Mouse (Mus musculus) G1E-ER4 (cell line): ENCODE results near the gene Mterf1b. TPM values are rescaled to one million over a fixed set of nuclear protein-coding genes. Genes with fewer than 3 reads are reported as not detected.
"Not testable (repeated sequence)": the region's sequence is repeated elsewhere in the genome, so short reads cannot be mapped to it uniquely, and the experiment has no call there.

Source experiments
- GATA1 ChIP-seq: IDR thresholded peaks from one replicate; pipeline ENCODE4 v1.8.0; 2012; ENCODE audit warnings: low read length, inconsistent platforms
- polyA plus RNA-seq: library from polyadenylated mRNA; stranded (reverse); fragments of >175 nt; gene quantifications from 2 replicates; pipeline ENCODE4 v1.2.3, GENCODE M21; 2012

The Mterf1b gene
- 0.08 TPM in 1 of 2 replicates, not detected in the other for polyA plus RNA-seq

DNA sequence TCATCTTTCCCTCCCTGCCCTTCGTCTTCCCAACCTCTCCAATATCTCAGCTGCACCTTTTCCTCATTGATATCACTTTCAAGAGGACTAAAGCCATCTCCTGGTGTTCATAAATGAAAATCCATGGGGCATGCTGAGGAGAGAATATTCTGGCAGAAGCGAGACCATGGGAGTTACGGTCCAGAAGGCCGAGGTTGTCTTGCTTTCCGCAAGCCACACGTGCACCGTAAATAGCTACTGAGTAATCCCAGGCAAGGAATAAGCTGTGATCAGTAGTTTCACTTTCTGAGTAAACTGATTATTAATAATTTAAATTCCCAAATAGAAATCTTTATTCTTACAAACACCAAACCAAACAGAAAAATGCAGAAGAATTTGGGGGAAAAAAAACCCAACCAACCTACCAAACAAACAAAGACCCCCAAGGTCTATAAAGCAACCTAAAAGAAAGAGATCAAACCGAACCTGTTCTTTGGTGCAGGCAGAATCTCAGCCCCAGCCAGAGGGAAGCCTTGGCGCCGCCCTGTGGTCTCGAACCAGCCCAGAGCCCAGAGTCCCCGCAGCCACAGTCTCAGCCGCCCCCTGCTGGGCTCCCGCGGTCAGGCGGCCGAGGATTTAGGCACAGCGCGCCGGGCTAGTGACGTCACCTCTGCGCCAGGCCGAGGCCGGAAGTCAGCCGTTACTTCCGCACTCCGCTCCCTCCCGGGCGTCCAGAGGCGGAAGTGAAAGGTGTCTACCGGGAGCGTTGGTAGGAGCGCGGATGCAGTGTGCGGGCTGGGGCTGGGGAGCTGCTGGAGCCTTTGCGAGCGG is at the start of gene Mterf1b:
Mterf1b (plus strand) TSS at position 697 of the 810 bp plus-strand sequence.
- not testable (repeated sequence) for TF ChIP-seq GATA1

DNA sequence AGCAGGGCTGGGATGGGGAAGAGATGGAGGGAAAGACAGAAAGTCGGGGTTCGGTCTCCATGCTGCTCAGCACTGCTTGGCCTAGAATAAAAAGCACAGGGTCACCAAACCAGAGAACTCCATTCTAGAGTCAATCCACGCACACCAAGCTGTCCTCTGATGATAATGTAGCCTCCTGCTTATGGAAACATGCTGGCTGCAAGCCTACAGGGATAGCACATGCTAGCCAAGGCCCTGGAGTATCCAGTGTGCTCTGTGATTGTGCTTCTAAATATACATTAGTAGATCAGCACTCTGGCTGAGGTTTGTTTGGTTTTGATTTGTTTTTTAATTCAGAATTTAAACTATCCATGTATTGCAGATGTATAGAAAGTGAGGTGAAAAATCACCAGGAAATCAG is 30.6 kb upstream of the Mterf1b start:
- no peak for TF ChIP-seq GATA1

DNA sequence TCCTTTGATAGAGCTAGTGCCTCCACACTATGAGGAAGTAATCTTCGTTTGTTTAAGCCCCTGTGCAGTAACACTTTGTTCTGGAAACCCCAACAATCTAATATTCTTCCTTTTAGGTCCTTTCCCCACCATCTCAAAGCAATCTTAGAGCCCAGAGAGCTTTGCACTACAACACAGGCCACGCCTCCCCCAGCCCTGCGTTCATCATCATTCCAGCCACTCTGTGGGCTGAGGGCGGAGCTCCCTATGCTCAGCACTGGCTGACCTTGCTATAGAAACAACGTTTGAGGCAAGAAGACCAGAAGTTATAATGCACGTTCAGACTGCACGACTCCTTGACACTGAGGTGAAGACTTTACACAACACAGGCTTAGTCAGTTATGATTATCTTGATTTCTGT is 29.7 kb upstream of the Mterf1b start:
- no peak for TF ChIP-seq GATA1

DNA sequence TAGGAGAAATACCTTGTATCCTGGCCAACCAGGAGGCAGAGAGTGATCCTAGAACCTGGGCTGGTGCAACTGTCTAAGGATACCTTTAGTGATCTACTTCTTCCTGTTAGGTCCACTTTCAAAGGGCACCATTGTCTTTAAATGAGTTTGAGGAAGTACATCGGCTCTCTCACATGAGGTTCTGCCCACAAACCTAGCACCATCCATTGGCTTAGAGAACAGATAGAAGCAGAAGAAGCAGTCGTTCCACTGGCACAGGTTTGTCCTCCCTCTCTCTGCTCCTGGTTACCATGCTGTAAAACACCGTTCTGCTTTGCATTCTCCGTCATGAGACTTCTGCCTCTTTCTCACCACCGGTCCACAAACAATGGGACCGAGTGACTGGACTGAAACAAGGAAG is 12.8 kb upstream of the Mterf1b start:
- no peak for TF ChIP-seq GATA1

DNA sequence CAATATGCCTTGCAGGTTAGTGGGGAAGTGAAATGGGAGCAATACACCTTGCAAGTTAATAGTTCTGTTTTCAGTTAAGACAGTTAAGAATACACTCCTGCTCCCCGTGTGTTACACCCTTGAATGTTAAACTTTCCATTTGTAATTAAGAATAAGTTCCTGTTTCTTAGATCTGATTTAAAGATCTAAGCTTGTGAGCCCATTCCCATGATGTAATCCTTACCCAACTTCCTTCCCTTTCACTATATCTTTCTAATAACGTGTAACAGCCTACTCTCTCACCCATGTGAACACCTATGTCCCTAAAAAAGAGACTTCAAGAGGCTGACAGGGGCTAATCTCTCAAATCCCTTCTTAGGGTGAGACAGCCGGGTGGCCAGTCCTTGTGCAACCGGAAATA is 5.4 kb upstream of the Mterf1b start:
- no peak for TF ChIP-seq GATA1

DNA sequence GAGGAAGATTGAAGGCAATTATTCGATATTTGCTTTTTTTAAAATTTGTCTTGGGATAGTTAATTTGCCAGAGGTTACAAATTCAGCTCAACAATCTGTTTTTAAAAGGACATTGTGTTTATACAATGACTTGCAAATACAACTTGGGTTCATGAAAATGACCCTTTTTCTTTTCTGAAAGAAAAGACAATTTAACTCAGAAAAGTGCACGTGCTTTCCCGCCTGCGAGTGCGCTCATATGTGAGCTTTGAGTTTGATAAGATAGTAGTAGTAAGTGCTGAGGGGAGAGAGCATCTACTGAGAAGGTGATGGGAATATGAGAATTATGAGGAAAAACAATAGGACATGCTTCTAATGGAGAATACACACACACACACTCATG is 1.1 kb downstream of the Mterf1b start:
- TF ChIP-seq GATA1: no peak

DNA sequence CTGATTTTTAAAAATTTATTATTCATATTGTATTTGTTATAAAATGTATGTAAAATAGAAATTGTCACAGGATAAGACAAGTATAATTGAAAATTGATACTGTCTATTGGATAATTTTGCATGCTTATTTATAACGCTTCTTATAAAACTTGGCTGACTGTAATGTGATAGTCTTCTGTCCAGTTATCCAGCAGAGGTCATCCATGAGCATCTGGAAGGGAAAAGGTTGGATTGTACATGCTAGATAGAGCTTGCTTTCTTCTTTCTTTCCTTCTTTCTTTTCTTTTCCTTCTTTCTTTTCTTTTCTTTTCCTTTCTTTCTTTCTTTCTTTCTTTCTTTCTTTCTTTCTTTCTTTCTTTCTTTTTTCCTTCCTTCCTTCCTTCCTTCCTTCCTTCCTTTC is 2.0 kb downstream of the Mterf1b start:
- no peak for TF ChIP-seq GATA1

DNA sequence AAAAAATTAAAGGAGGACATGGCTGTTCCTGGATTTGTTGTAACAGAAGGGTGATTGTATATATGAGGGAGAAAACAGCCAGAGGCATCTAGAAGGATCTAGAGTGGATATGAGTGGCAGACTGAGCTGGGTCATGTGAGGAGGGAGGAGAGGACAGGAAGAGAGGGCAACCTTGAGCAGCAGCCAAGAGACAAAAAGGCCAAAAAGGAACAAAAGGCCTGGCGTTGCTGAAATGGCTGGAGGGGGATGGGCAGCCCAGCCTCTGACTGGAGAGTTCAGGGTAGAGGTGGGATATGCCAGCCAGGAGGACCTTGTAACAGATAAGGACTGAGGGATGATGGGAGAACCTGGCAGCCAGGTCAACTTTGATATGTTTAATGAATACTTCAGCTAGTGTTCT is 2.9 kb downstream of the Mterf1b start:
- TF ChIP-seq GATA1: no peak

DNA sequence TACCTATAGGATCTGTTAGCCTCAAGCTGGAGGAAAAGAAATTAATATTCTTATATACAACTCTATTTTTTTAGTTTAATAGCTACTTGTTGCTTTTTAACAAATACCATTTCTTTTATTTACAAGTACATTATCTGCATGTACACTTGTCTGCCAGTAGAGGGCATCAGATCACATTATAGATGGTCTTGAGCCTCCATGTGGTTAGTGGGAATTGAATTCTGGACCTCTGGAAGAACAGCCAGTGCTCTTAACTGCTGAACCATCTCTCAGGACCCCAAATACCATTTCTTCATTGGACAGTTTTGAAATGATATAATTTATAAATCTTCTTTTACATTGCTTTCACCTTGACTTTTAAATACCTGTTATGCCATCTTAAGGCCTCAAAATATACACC is 9.2 kb downstream of the Mterf1b start:
- no peak for TF ChIP-seq GATA1

DNA sequence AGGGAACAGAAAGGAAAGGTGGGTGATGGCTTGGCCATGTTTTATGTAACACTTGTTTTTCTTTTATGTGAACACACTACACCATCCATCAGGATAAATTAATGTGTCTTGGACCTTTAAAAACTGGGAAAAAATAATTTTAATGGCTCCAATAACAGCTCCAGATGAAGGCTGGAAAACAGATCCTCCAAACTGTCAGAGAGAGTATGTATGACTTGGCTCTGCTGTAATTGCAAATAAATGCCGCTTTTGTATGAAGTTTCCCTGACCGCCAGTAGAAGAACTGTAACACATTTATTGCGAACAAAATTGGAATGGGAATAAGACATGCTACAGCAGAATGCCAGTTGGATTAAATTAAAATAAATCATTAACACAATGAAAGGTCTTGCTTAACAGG is 29.1 kb downstream of the Mterf1b start:
- TF ChIP-seq GATA1: no peak

DNA sequence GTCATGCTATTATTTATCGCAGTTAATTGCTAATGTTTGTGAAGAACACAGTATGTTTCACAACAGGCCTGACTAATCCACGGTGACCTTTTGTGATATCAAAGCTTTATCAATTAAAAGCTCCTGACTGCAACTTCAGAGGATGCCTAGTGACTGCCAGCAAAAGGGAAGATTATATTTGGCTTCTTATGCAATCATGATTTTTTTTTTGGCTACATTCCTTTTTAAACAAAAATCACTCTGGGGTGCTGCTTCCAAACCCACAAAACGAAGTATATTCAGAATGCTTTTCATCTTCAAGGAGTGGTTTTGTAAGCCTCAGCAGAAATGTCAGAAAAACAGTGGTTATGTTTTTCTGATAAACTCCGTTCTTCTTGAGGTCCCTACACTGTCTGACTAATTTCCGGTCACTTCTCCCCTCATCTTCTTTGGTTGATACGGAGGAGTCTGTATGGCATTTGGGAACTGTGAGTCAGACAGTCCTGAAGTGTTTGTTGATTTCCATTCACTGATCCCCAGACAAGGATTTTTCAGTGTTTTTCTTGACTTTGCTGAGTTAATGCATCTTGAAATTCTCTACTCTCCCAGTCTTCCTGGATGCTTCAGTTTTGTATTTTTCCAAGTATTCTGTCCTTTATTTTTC is 29.9 kb downstream of the Mterf1b start:
- TF ChIP-seq GATA1: no peak

DNA sequence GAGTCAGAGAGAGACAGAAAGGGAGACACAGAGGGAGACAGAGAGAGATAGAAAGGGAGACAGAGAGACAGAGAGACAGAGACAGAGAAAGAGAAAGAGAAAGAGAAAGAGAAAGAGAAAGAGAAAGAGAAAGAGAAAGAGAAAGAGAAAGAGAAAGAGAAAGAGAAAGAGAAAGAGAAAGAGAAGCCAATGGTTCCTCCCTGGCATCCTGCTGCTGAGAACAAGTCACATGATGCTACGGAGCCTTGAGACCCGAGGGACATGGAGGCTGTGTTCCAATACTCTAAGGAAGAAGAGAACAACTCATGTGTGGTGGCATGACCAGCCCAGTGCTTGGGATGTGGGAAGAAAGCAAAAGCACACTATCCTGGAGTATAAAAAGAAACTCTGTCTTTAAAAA is 40.0 kb downstream of the Mterf1b start:
- TF ChIP-seq GATA1: no peak

DNA sequence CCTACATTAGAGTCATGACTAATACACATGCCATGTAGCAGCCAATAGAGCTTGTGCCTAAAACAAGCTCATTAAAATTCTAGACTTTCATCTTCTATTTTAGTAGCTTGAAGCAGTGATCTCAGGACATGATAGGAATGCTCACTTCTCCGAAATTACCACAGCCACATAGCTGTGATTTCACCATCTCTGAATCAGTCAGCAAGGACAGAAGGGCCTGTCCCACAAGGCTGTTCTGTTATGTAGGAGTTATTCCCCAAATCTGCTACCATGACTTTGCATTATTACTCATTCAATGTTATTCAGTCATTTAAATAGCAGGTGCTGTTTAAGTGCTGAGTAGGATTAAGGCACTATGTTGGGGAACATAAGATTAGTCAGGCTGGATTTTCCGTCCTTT is 42.3 kb downstream of the Mterf1b start:
- TF ChIP-seq GATA1: no peak

DNA sequence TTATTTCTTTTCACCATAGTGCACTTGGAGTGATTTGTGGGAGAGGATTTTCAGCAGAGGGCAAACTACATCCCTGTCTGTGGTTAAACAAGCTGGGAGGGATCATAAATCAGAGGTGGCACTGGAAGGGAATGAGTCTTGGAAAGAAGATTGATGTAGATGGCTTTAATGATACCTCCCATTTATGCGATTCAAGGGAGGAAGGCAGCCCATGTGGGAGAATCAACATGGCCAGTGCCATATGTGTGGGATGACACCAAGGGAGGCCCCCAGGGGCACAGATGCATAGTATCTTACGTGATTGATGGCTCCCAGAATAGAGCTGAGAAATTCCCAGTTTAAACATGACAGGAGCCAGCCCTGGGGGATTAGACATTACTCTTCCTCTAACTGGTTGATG is 48.0 kb downstream of the Mterf1b start:
- TF ChIP-seq GATA1: no peak

DNA sequence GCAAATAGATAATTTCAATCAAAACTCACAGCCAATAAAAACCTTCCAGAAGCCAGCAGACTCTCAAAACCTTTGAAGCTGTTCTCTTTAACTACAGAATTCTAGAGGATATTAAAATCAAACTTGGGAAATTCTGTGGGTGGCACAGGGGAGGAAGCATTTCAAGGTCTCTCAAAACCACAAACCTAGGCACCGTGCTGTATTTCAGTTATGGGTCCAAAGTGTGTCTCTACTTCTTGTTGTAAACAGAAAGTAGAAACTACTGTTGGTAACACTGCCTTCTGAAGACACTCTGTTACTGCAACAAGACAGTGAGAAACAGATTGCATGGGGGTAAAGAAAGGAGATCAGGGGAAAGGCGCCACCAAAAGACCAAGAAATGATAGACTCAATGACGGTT is 52.8 kb downstream of the Mterf1b start:
- TF ChIP-seq GATA1: no peak

DNA sequence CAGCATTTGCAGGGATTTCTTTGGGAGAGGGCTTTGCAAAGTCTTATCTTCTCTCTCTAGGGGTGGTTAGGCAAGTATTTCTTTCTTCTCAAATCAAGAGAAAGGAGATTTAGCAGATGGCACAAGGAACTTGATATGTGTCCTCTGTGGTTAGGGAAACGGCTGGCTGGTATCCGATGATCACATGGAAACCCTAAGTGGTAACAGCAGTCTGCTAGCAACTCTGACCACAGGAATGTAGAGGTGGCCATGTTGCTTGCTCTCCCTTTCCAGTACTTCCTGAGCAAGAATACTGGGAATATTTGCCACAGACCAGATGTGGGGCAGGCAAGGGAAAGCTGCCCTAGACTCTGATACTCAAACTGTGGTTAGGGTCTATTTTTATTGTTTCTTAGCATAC is 53.9 kb downstream of the Mterf1b start:
- TF ChIP-seq GATA1: no peak

Other genes starting within 250 kb of the Mterf1b start
- 104 and 115 TPM in 2 replicates for gene Cyp51, start 87.6 kb upstream of the Mterf1b start, polyA plus RNA-seq